Mouse (Mus musculus) liver, postnatal 0 days (tissue): ENCODE data around the gene Fbxw9.
A peak's percentile ranks its signal among the peaks of the same experiment; 100 is the strongest.

ENCODE experiments used
- CTCF ChIP-seq: sonication (generic); IDR thresholded peaks from 2 replicates; pipeline ENCODE4 v1.5.1; 2016; ENCODE audit warnings: antibody characterized with exemption, low read depth
- EP300 ChIP-seq: IDR thresholded peaks from 2 replicates; pipeline ENCODE4 v1.6.1; 2016; ENCODE audit warnings: antibody characterized with exemption, low read depth, mild to moderate bottlenecking

GRCm38 (mm10) chr8:85025098-85025932 lies 34.5 kb upstream of the Fbxw9 start, which contains the start of gene Asna1:
- TF ChIP-seq CTCF = no peak
- TF ChIP-seq EP300 = peak; percentile 80
